Mouse (Mus musculus) adrenal gland, adult (tissue): ENCODE measurements around the gene Olfr1451.
"Not testable (repeated sequence)": the region's sequence is repeated elsewhere in the genome, so short reads cannot be mapped to it uniquely, and the experiment has no call there.

Experiments
- DNase-seq, 2 experiments: peaks; one replicate each; pipeline ENCODE4 v3.0.0; 2022 to 2023; ENCODE audit warnings: low spot score in 1 of 2; ENCODE audit not compliant: inconsistent age in 2 of 2

Gene Olfr1451

DNA sequence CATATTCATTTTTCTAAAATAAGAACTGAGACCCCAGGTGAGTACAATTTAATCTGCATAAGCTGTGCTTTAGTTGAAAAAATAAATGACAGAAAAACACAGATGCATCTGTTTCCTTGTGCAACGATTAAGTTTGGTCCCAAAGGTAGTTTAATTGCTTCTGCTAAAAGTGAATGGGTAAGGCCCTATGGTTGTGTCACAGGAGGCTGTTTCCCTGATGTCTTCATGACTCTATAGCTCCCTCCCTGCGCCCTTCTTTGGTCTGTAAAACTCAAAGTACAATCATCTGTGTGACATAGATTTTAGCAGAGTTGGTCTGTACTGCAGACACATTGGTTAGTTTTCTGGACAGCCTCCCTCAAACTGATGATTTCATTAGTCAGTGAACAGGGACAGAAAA lies at the start of gene Olfr1451:
TSS of gene Olfr1451 (plus strand) at position 301 of the 400 bp plus-strand sequence.
- DNase-seq: no peak

- DNase-seq: no peak
Observed at GRCm38 (mm10) chr19:12949958-12950357, 44.9 kb upstream of the Olfr1451 start, which contains the start of gene Olfr1450. Olfr1450 (plus strand) TSS chr19:12950258.

- DNase-seq: not testable (repeated sequence)
Observed at GRCm38 (mm10) chr19:12970082-12970481, 24.7 kb upstream of the Olfr1451 start.

DNA sequence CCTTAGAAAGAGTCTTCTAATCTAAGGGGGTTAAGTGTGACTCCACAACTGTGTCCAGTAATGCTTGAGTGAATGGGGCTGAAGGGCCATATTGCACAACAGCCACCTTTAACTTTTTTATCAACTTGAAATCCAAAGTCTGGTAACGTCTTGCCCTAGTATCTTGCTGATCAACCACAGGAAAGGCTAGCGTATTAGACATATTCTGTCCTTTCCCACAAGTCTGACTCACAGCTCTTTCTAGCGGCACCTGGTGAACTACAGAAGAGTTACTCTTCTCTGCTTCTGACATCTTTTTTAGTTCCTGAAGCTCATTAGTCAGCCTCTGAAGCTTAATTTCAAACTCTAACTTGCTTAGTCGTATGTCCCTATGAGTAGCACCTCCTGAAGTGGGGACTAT lies 2.5 kb upstream of the Olfr1451 start:
- not testable (repeated sequence) for DNase-seq

DNA sequence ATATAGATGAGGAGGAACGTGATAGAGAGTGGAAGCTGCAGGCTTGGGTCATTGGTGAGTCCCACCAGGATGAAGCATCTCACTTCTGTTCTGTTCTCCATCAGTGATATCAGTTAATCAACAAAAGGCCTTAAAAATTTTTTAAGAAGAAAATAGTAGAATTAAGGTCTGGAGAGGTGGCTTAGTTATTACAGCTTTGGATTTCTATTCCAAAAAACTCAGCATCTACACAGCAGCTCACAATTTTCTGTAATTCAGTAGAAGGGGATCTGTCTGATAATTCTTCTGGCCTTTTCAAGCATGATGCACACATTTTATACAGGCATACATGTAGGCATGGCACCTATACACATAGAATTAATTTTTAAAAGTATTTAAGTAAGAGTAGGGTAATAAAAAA lies 33.4 kb downstream of the Olfr1451 start, which contains the start of gene Olfr1453:
TSS of gene Olfr1453 (minus strand) at position 101 of the 400 bp plus-strand sequence.
- no peak for DNase-seq
